Mouse (Mus musculus) hindbrain, embryonic 13.5 days (tissue): ENCODE results near the gene Il31. TPM values are rescaled to one million over a fixed set of nuclear protein-coding genes. Genes with fewer than 3 reads are reported as not detected.

ENCODE experiments used
- ATAC-seq: fragments of 200-750 bp; cut with Nextera tagmentation; 2 replicates; pipeline ENCODE4 v1.8.0; 2017; ENCODE audit warnings: moderate TSS enrichment; ENCODE audit not compliant: low FRiP score
- H3K27ac ChIP-seq: fragments of 300-500 bp; sonication (generic); 2 replicates; pipeline ENCODE4 v1.5.1; 2015; ENCODE audit warnings: inconsistent platforms, mild to moderate bottlenecking, moderate library complexity
- H3K27me3 ChIP-seq: fragments of 300-500 bp; sonication (generic); 2 replicates; pipeline ENCODE4 v1.6.1; 2015; ENCODE audit warnings: mild to moderate bottlenecking, inconsistent platforms
- H3K36me3 ChIP-seq: fragments of 300-500 bp; sonication (generic); 2 replicates; pipeline ENCODE4 v1.6.1; 2015; ENCODE audit warnings: mild to moderate bottlenecking, inconsistent platforms
- H3K4me1 ChIP-seq: fragments of 300-500 bp; sonication (generic); replicated peaks from 2 replicates; pipeline ENCODE4 v1.6.1; 2015; ENCODE audit warnings: inconsistent platforms
- H3K4me2 ChIP-seq: fragments of 300-500 bp; sonication (generic); 2 replicates; pipeline ENCODE4 v1.6.1; 2015; ENCODE audit warnings: inconsistent platforms, mild to moderate bottlenecking, moderate library complexity
- H3K4me3 ChIP-seq: fragments of 300-500 bp; sonication (generic); 2 replicates; pipeline ENCODE4 v1.5.1; 2015; ENCODE audit warnings: mild to moderate bottlenecking, inconsistent platforms
- H3K9ac ChIP-seq: fragments of 300-500 bp; sonication (generic); 2 replicates; pipeline ENCODE4 v1.6.1; 2015; ENCODE audit warnings: mild to moderate bottlenecking, inconsistent platforms
- H3K9me3 ChIP-seq: fragments of 300-500 bp; sonication (generic); 2 replicates; pipeline ENCODE4 v1.6.1; 2016; ENCODE audit warnings: inconsistent platforms
- WGBS: fragments of 180-500 bp; shearing (Covaris S2); methylation state at CpG from one replicate; pipeline ENCODE4 v1.1.7; 2015; 5-methylcytosine and 5-hydroxymethylcytosine counted together
- polyA plus RNA-seq: library from polyadenylated mRNA; unstranded; fragments of >200 nt; fragmentation: Nextera tagmentation; extraction: Ambion mirVana; gene quantifications from 2 replicates; pipeline ENCODE4 v1.2.1, GENCODE M21; 2015

Gene Il31
- polyA plus RNA-seq, 1 experiment from 2014 or later = not detected

DNA sequence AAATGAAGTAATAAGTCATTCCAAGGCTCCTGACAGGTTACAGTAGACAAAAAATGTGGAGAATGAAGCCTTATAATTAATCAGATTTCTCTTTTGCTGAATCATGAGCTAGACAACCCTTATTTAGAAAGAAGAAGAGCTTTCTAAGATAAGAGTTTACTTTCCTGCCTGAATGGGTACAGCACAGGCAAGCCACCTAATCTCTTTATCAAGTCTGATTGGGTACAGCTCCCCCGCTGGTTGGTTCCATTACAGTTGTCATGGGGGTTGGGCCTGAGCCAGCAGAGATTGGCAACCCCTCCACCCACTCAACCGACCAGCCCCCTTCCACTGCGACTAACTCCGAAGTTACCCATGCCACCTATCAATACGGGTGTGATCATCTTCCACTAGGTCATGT lies 27.9 kb downstream of the Il31 start:
- no peak overlapping the region for H3K27ac ChIP-seq
- no peak overlapping the region for H3K4me2 ChIP-seq
- no peaks in the 10 kb centered on the region for H3K9me3 ChIP-seq
- no peak overlapping the region for H3K9ac ChIP-seq
- H3K4me3 ChIP-seq = no peak overlapping the region
- ATAC-seq = no peak
- 61% methylated on average over 5 of the region's 5 CpGs for WGBS
- H3K36me3 ChIP-seq = peaks cover 28% of the 10 kb centered on the region
- no peaks in the 10 kb centered on the region for H3K27me3 ChIP-seq
- H3K4me1 ChIP-seq = no peaks in the 10 kb centered on the region

DNA sequence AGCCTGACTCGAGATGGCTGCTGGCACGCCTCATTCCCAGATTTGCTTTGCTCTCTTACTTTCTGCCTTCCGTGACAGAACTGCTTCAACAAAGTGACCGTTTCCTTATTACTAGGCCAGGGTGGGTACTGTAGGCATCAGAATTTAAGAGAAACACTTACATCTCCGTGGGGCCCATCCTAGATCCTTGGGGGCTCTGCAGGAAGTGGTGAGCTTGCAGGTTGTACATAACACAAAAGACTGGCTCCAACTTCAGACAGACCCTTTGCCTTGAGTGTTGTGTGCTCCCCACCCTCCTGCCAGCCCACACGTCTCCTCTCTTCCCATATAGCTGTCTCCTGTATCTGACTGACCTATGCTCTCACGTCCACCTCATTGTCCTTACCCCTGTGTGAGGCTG lies 37.4 kb downstream of the Il31 start:
- Histone ChIP-seq H3K27me3 (no peaks in the 10 kb centered on the region), H3K9ac (no peak overlapping the region), H3K9me3 (no peaks in the 10 kb centered on the region), H3K4me2 (no peak overlapping the region), H3K36me3 (peaks cover 100% of the 10 kb centered on the region), H3K27ac (no peak overlapping the region), H3K4me1 (no peaks in the 10 kb centered on the region), H3K4me3 (no peak overlapping the region)
- WGBS = 95% methylated on average over 7 of the region's 7 CpGs
- ATAC-seq = no peak

DNA sequence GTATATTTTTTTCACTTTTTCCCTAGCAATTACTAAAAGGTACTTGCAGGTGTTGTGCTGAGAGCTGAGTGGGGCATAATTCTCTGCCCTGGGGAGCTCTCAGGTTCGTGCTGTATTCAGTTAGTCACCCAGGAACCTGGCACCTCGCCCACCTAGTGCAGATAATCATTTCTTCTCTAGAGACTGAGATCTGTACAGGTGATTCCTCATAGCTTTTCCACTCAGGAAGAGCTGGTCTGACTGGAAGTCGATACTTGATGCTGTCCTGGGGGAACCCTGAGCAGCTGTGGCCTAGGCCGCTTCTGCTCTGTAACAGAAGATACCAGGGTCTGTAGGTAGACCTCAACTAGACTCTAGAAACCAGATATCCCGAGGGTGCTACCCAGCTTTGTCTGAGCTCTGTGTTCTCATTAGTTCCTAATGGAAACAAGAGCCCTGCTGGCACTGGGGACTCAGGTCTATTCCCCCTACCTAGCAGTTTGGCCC lies 44.4 kb downstream of the Il31 start:
- no peak overlapping the region for H3K4me3 ChIP-seq
- no peaks in the 10 kb centered on the region for H3K9me3 ChIP-seq
- WGBS = 89% methylated on average over 5 of the region's 5 CpGs
- ATAC-seq = no peak
- no peak overlapping the region for H3K9ac ChIP-seq
- peaks cover 84% of the 10 kb centered on the region for H3K36me3 ChIP-seq
- H3K4me1 ChIP-seq = no peaks in the 10 kb centered on the region
- H3K4me2 ChIP-seq = no peak overlapping the region
- no peaks in the 10 kb centered on the region for H3K27me3 ChIP-seq
- H3K27ac ChIP-seq = no peak overlapping the region

GRCm38 (mm10) chr5:123444069-123444468 lies 45.2 kb downstream of the Il31 start:
- H3K4me1 ChIP-seq = no peaks in the 10 kb centered on the region
- no peaks in the 10 kb centered on the region for H3K9me3 ChIP-seq
- H3K36me3 ChIP-seq = peaks cover 75% of the 10 kb centered on the region
- WGBS = 49% methylated on average over 4 of the region's 4 CpGs
- H3K27ac ChIP-seq = no peak overlapping the region
- H3K4me3 ChIP-seq = no peak overlapping the region
- ATAC-seq = no peak
- H3K9ac ChIP-seq = no peak overlapping the region
- no peak overlapping the region for H3K4me2 ChIP-seq
- no peaks in the 10 kb centered on the region for H3K27me3 ChIP-seq

DNA sequence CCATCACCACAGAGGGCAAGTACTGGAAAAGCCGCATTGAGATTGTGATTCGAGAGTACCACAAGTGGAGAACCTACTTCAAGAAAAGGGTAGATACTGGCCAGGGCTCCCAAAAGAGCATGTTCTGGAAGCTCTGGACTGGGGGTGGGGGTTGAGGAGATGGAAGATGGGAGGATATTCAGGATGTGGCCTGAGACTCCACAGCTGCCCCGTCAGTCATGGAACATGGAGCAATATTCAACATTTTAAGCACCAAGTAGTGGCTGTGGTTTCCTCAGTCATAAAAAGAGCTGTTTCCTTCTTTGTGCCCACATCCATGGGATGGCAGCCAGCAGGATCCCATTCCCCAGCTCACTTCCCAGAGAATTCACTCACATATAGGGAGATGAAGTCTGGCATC lies 47.0 kb downstream of the Il31 start:
- Histone ChIP-seq H3K9me3 (no peaks in the 10 kb centered on the region), H3K4me2 (no peak overlapping the region), H3K9ac (no peak overlapping the region), H3K27ac (no peak overlapping the region), H3K27me3 (no peaks in the 10 kb centered on the region), H3K4me1 (no peaks in the 10 kb centered on the region), H3K36me3 (peaks cover 57% of the 10 kb centered on the region), H3K4me3 (no peak overlapping the region)
- 93% methylated on average over 3 of the region's 3 CpGs for WGBS
- ATAC-seq = no peak

DNA sequence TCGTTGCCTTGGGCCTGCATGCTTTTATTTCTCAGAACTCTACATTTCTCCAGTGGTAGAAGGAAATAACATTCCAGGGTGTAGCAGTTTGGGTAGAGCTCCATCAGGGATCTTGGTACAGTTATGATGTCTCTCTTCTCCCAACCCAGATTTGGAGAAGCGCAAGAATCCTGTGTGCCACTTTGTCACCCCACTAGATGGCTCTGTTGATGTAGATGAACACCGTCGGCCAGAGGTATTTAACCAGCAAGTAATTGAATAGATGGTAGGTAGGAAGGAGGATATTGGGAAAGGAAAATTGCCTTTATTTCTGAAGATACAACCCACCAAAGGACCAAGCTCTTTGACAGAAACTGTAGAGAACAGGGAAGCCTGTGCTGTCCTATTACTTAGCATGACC lies 48.6 kb downstream of the Il31 start:
- no peaks in the 10 kb centered on the region for H3K9me3 ChIP-seq
- WGBS = 75% methylated on average over 4 of the region's 4 CpGs
- no peaks in the 10 kb centered on the region for H3K27me3 ChIP-seq
- no peak overlapping the region for H3K4me2 ChIP-seq
- no peak for ATAC-seq
- H3K4me3 ChIP-seq = no peak overlapping the region
- peaks cover 42% of the 10 kb centered on the region for H3K36me3 ChIP-seq
- no peak overlapping the region for H3K9ac ChIP-seq
- peaks cover 11% of the 10 kb centered on the region for H3K4me1 ChIP-seq
- H3K27ac ChIP-seq = no peak overlapping the region

DNA sequence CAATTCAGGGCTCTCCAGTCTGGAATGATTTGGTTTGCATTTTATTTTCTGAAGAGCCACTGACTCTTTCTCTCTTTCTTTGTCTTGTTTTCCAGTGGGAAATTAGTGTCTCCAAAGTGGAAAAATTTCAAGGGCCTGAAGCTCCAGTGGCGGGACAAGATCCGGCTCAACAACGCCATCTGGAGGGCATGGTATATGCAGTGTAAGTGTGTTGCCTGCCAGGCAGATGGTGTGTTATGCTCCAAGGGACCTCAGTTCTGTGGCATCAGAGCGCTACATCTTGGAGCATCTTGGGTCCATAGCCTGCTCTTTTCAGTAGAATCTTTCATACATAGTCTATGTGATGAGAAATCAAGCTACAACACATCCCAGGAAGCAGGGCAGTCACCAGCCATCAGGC lies 49.3 kb downstream of the Il31 start:
- no peaks in the 10 kb centered on the region for H3K9me3 ChIP-seq
- no peaks in the 10 kb centered on the region for H3K27me3 ChIP-seq
- no peak for ATAC-seq
- H3K4me3 ChIP-seq = no peak overlapping the region
- H3K9ac ChIP-seq = no peak overlapping the region
- H3K4me2 ChIP-seq = no peak overlapping the region
- no peak overlapping the region for H3K27ac ChIP-seq
- WGBS = 81% methylated on average over 4 of the region's 4 CpGs
- peaks cover 12% of the 10 kb centered on the region for H3K4me1 ChIP-seq
- H3K36me3 ChIP-seq = peaks cover 35% of the 10 kb centered on the region

GRCm38 (mm10) chr5:123439312-123439711 lies 50.0 kb downstream of the Il31 start:
- peaks cover 12% of the 10 kb centered on the region for H3K4me1 ChIP-seq
- 94% methylated on average over 1 of the region's 1 CpGs for WGBS
- no peak overlapping the region for H3K4me2 ChIP-seq
- H3K27ac ChIP-seq = no peak overlapping the region
- H3K36me3 ChIP-seq = peaks cover 32% of the 10 kb centered on the region
- no peaks in the 10 kb centered on the region for H3K9me3 ChIP-seq
- H3K4me3 ChIP-seq = no peak overlapping the region
- H3K27me3 ChIP-seq = no peaks in the 10 kb centered on the region
- no peak overlapping the region for H3K9ac ChIP-seq
- ATAC-seq = no peak

GRCm38 (mm10) chr5:123438381-123438780 lies 50.9 kb downstream of the Il31 start:
- no peak for ATAC-seq
- Histone ChIP-seq H3K4me2 (no peak overlapping the region), H3K9ac (no peak overlapping the region), H3K4me3 (no peak overlapping the region), H3K36me3 (peaks cover 27% of the 10 kb centered on the region), H3K9me3 (no peaks in the 10 kb centered on the region), H3K27me3 (no peaks in the 10 kb centered on the region), H3K4me1 (peaks cover 12% of the 10 kb centered on the region), H3K27ac (no peak overlapping the region)
- 88% methylated on average over 3 of the region's 3 CpGs for WGBS

- Histone ChIP-seq H3K27ac (no peak overlapping the region), H3K4me2 (no peak overlapping the region), H3K9me3 (no peaks in the 10 kb centered on the region), H3K4me3 (no peak overlapping the region), H3K27me3 (no peaks in the 10 kb centered on the region), H3K9ac (no peak overlapping the region), H3K4me1 (peaks cover 23% of the 10 kb centered on the region), H3K36me3 (peaks cover 11% of the 10 kb centered on the region)
- ATAC-seq = no peak
- WGBS = 40% methylated on average over 4 of the region's 4 CpGs
These were observed 52.5 kb downstream of the Il31 start for GRCm38 (mm10) chr5:123436780-123437175.

GRCm38 (mm10) chr5:123436071-123436779 lies 53.1 kb downstream of the Il31 start:
- no peak overlapping the region for H3K9ac ChIP-seq
- no peaks in the 10 kb centered on the region for H3K27me3 ChIP-seq
- H3K4me2 ChIP-seq = no peak overlapping the region
- no peaks in the 10 kb centered on the region for H3K9me3 ChIP-seq
- no peak for ATAC-seq
- peaks cover 28% of the 10 kb centered on the region for H3K4me1 ChIP-seq
- H3K36me3 ChIP-seq = peaks cover 8% of the 10 kb centered on the region
- H3K4me3 ChIP-seq = no peak overlapping the region
- 62% methylated on average over 8 of the region's 8 CpGs for WGBS
- 0 out of 2 replicates have a peak overlapping the region, but pooled peaks have one; percentile 6 for H3K27ac ChIP-seq

GRCm38 (mm10) chr5:123432305-123432874 lies 56.9 kb downstream of the Il31 start:
- Histone ChIP-seq H3K9me3 (no peaks in the 10 kb centered on the region), H3K27me3 (no peaks in the 10 kb centered on the region), H3K4me2 (no peak overlapping the region), H3K4me3 (no peak overlapping the region), H3K27ac (peak overlapping the region; percentile 48), H3K9ac (no peak overlapping the region), H3K4me1 (peaks cover 30% of the 10 kb centered on the region), H3K36me3 (no peaks in the 10 kb centered on the region)
- WGBS = 76% methylated on average over 3 of the region's 3 CpGs
- ATAC-seq = no peak
